Mouse (Mus musculus) heart, embryonic 13.5 days (tissue): ENCODE measurements around the gene Gaa. TPM values are rescaled to one million over a fixed set of nuclear protein-coding genes. Genes with fewer than 3 reads are reported as not detected.

Experiments
- polyA plus RNA-seq: library from polyadenylated mRNA; unstranded; fragments of >200 nt; fragmentation: Nextera tagmentation; extraction: Ambion mirVana; gene quantifications from 2 replicates; pipeline ENCODE4 v1.2.1, GENCODE M21; 2015

Gene Gaa
- polyA plus RNA-seq, 1 experiment from 2014 or later: 103 TPM

Other genes with a start within 250 kb of the Gaa start
- 17.6 and 18.9 TPM in 2 replicates for gene Cbx2, start 244.9 kb upstream of the Gaa start, polyA plus RNA-seq
- 6.1 and 7.0 TPM in 2 replicates for gene Cbx8, start 226.9 kb upstream of the Gaa start, polyA plus RNA-seq
- gene Cbx4, start 181.7 kb upstream of the Gaa start, polyA plus RNA-seq: 8.0 and 9.5 TPM in 2 replicates
- gene Tbc1d16, start 39.4 kb upstream of the Gaa start, polyA plus RNA-seq: 9.6 and 9.7 TPM in 2 replicates
- 1.5 and 3.1 TPM in 2 replicates for gene Ccdc40, start 39.3 kb upstream of the Gaa start, polyA plus RNA-seq
- gene Eif4a3, start 32.2 kb downstream of the Gaa start, polyA plus RNA-seq: 281 and 304 TPM in 2 replicates
- 0.36 and 0.37 TPM in 2 replicates for gene Card14, start 39.9 kb downstream of the Gaa start, polyA plus RNA-seq
- gene Sgsh, start 87.6 kb downstream of the Gaa start, polyA plus RNA-seq: 5.7 and 6.9 TPM in 2 replicates
- gene Slc26a11, start 87.7 kb downstream of the Gaa start, polyA plus RNA-seq: 9.3 and 10.4 TPM in 2 replicates
- gene Rnf213, start 125.2 kb downstream of the Gaa start, polyA plus RNA-seq: 5.5 and 6.8 TPM in 2 replicates
- 10.8 and 11.7 TPM in 2 replicates for gene Endov, start 223.5 kb downstream of the Gaa start, polyA plus RNA-seq